Mouse (Mus musculus) midbrain, embryonic 11.5 days (tissue): ENCODE results near the gene Hps6. TPM values are rescaled to one million over a fixed set of nuclear protein-coding genes. Genes with fewer than 3 reads are reported as not detected.

Source experiments
- ATAC-seq: fragments of 200-750 bp; cut with Nextera tagmentation; 2 replicates; pipeline ENCODE4 v1.8.0; 2017; ENCODE audit warnings: moderate TSS enrichment, moderate library complexity; ENCODE audit not compliant: low FRiP score
- DNase-seq: peaks from one replicate; pipeline ENCODE4 v3.0.0; 2015; ENCODE audit warnings: low spot score; ENCODE audit errors: missing footprints
- H3K27ac ChIP-seq: fragments of 300-500 bp; sonication (generic); 2 replicates; pipeline ENCODE4 v1.5.1; 2014; ENCODE audit warnings: low read depth, low read length
- H3K27me3 ChIP-seq: fragments of 300-500 bp; sonication (generic); 2 replicates; pipeline ENCODE4 v1.6.1; 2014; ENCODE audit warnings: mild to moderate bottlenecking, low read length, moderate library complexity, mixed read lengths; ENCODE audit not compliant: control insufficient read depth, insufficient read depth
- H3K36me3 ChIP-seq: fragments of 300-500 bp; sonication (generic); 2 replicates; pipeline ENCODE4 v1.6.1; 2014; ENCODE audit warnings: mild to moderate bottlenecking, low read length, moderate library complexity, mixed read lengths; ENCODE audit not compliant: control insufficient read depth, insufficient read depth
- H3K4me1 ChIP-seq: fragments of 300-500 bp; sonication (generic); 2 replicates; pipeline ENCODE4 v1.6.1; 2014; ENCODE audit warnings: low read length; ENCODE audit not compliant: control insufficient read depth, insufficient read depth
- H3K4me2 ChIP-seq: fragments of 300-500 bp; sonication (generic); 2 replicates; pipeline ENCODE4 v1.6.1; 2014; ENCODE audit warnings: mild to moderate bottlenecking, moderate library complexity
- H3K4me3 ChIP-seq: fragments of 300-500 bp; sonication (generic); 2 replicates; pipeline ENCODE4 v1.5.1; 2014; ENCODE audit warnings: low read depth, low read length
- H3K9ac ChIP-seq: fragments of 300-500 bp; sonication (generic); 2 replicates; pipeline ENCODE4 v1.6.1; 2014; ENCODE audit warnings: low read length
- H3K9me3 ChIP-seq: fragments of 300-500 bp; sonication (generic); 2 replicates; pipeline ENCODE4 v1.6.1; 2016; ENCODE audit warnings: low read length; ENCODE audit not compliant: control insufficient read depth
- WGBS: fragments of 180-500 bp; shearing (Covaris S2); extraction: QIAGEN DNeasy Blood & Tissue Kit; methylation state at CpG from one replicate; pipeline ENCODE4 v1.1.7; 2014; 5-methylcytosine and 5-hydroxymethylcytosine counted together
- polyA plus RNA-seq: library from polyadenylated mRNA; unstranded; fragments of >200 nt; fragmentation: Nextera tagmentation; extraction: Ambion mirVana; gene quantifications from 2 replicates; pipeline ENCODE4 v1.2.1, GENCODE M21; 2014

The Hps6 gene
- polyA plus RNA-seq, 1 experiment from 2014 or later: 1.4 TPM

GRCm38 (mm10) chr19:46035971-46036370, 32.7 kb downstream of the Hps6 start:
- 94% methylated on average over 13 of the region's 13 CpGs for WGBS
- no peak overlapping the region for H3K4me2 ChIP-seq
- ATAC-seq (no peak), DNase-seq (peak; percentile 56)
- peaks cover 28% of the 10 kb centered on the region for H3K4me1 ChIP-seq
- H3K4me3 ChIP-seq: no peak overlapping the region
- no peaks in the 10 kb centered on the region for H3K9me3 ChIP-seq
- H3K36me3 ChIP-seq: peaks cover 40% of the 10 kb centered on the region
- H3K27ac ChIP-seq: no peak overlapping the region
- no peaks in the 10 kb centered on the region for H3K27me3 ChIP-seq
- H3K9ac ChIP-seq: no peak overlapping the region

GRCm38 (mm10) chr19:46036477-46037242, 33.4 kb downstream of the Hps6 start:
- H3K27ac ChIP-seq: no peak overlapping the region
- no peaks in the 10 kb centered on the region for H3K9me3 ChIP-seq
- peak; percentile 89 for DNase-seq
- peak overlapping the region; percentile 80 for H3K4me2 ChIP-seq
- H3K27me3 ChIP-seq: no peaks in the 10 kb centered on the region
- peak overlapping the region; percentile 97 for H3K4me3 ChIP-seq
- peaks cover 35% of the 10 kb centered on the region for H3K4me1 ChIP-seq
- WGBS: 68% methylated on average over 13 of the region's 13 CpGs
- peaks cover 40% of the 10 kb centered on the region for H3K36me3 ChIP-seq
- no peak for ATAC-seq
- peak overlapping the region; percentile 99 for H3K9ac ChIP-seq

- H3K4me3 ChIP-seq: peak overlapping the region; percentile 97
- no peak overlapping the region; the same call in 1 of the 2 replicates for H3K27ac ChIP-seq
- WGBS: 11% methylated on average over 6 of the region's 6 CpGs
- peak overlapping the region; percentile 99 for H3K9ac ChIP-seq
- H3K9me3 ChIP-seq: no peaks in the 10 kb centered on the region
- H3K36me3 ChIP-seq: peaks cover 40% of the 10 kb centered on the region
- H3K4me2 ChIP-seq: peak overlapping the region; percentile 80
- no peaks in the 10 kb centered on the region for H3K27me3 ChIP-seq
- DNase-seq (peak; percentile 88), ATAC-seq (no peak)
- peaks cover 40% of the 10 kb centered on the region for H3K4me1 ChIP-seq
Measured at GRCm38 (mm10) chr19:46037243-46037924, 34.1 kb downstream of the Hps6 start.

- H3K4me2 ChIP-seq: peak overlapping the region; percentile 80
- peaks cover 33% of the 10 kb centered on the region for H3K36me3 ChIP-seq
- peak overlapping the region; percentile 94 for H3K27ac ChIP-seq
- WGBS: 14% methylated on average over 13 of the region's 13 CpGs
- DNase-seq (peak; percentile 87), ATAC-seq (no peak)
- peaks cover 48% of the 10 kb centered on the region for H3K4me1 ChIP-seq
- H3K9ac ChIP-seq: peak overlapping the region; percentile 99
- no peaks in the 10 kb centered on the region for H3K9me3 ChIP-seq
- peak overlapping the region; percentile 97 for H3K4me3 ChIP-seq
- H3K27me3 ChIP-seq: no peaks in the 10 kb centered on the region
Measured at GRCm38 (mm10) chr19:46037925-46038850, 34.9 kb downstream of the Hps6 start.

- H3K9me3 ChIP-seq: no peaks in the 10 kb centered on the region
- peak overlapping the region; percentile 99 for H3K9ac ChIP-seq
- H3K4me3 ChIP-seq: peak overlapping the region; percentile 97
- peak overlapping the region; percentile 80 for H3K4me2 ChIP-seq
- peak overlapping the region; percentile 94 for H3K27ac ChIP-seq
- H3K27me3 ChIP-seq: no peaks in the 10 kb centered on the region
- 0% methylated on average over 10 of the region's 17 CpGs for WGBS
- peaks cover 55% of the 10 kb centered on the region for H3K4me1 ChIP-seq
- peak; percentile 93 for DNase-seq
- ATAC-seq: peak; percentile 40
- H3K36me3 ChIP-seq: peaks cover 26% of the 10 kb centered on the region
Measured at GRCm38 (mm10) chr19:46038851-46039260, 35.5 kb downstream of the Hps6 start.

GRCm38 (mm10) chr19:46039478-46039877, 36.2 kb downstream of the Hps6 start:
- Histone ChIP-seq H3K27me3 (no peaks in the 10 kb centered on the region), H3K9ac (peak overlapping the region; percentile 99), H3K4me1 (peaks cover 61% of the 10 kb centered on the region), H3K36me3 (peaks cover 20% of the 10 kb centered on the region), H3K9me3 (no peaks in the 10 kb centered on the region), H3K4me2 (peak overlapping the region; percentile 80), H3K4me3 (peak overlapping the region; percentile 97), H3K27ac (peak overlapping the region; percentile 94)
- 2% methylated on average over 19 of the region's 30 CpGs for WGBS
- DNase-seq (peak; percentile 98), ATAC-seq (peak; percentile 84)

- peak; percentile 79 for DNase-seq
- H3K4me1 ChIP-seq: peaks cover 61% of the 10 kb centered on the region
Measured at GRCm38 (mm10) chr19:46040149-46040902, 37.0 kb downstream of the Hps6 start.

GRCm38 (mm10) chr19:46041299-46041932, 38.1 kb downstream of the Hps6 start:
- 15% methylated on average over 7 of the region's 7 CpGs for WGBS

More at GRCm38 (mm10) chr19:46040149-46040902, 37.0 kb downstream of the Hps6 start:
- Histone ChIP-seq H3K36me3 (peaks cover 14% of the 10 kb centered on the region), H3K9ac (peak overlapping the region; percentile 99), H3K9me3 (no peaks in the 10 kb centered on the region), H3K4me3 (no peak overlapping the region), H3K27me3 (no peaks in the 10 kb centered on the region), H3K27ac (peak overlapping the region; percentile 94), H3K4me2 (peak overlapping the region; percentile 80)
- no peak for ATAC-seq
- WGBS: 45% methylated on average over 14 of the region's 14 CpGs

More at GRCm38 (mm10) chr19:46041299-46041932, 38.1 kb downstream of the Hps6 start:
- Histone ChIP-seq H3K36me3 (peaks cover 3% of the 10 kb centered on the region; the same call in 1 of the 2 replicates), H3K4me2 (peak overlapping the region; percentile 87), H3K9me3 (no peaks in the 10 kb centered on the region), H3K27me3 (no peaks in the 10 kb centered on the region), H3K4me3 (peak overlapping the region; percentile 92), H3K27ac (peak overlapping the region; percentile 93), H3K4me1 (peaks cover 67% of the 10 kb centered on the region), H3K9ac (peak overlapping the region; percentile 56)
- ATAC-seq (no peak), DNase-seq (peak; percentile 83)
